Mouse (Mus musculus) kidney, adult 2 months (tissue): ENCODE measurements around the gene Fzd9.

Source experiments
- CTCF ChIP-seq: fragments of 200-500 bp; conservative IDR thresholded peaks from 2 replicates; pipeline ENCODE4 v1.5.1; 2011; ENCODE audit warnings: low read depth, mild to moderate bottlenecking, control low read depth, low read length, moderate library complexity, mixed read lengths; ENCODE audit not compliant: insufficient read depth, insufficient read length
- POLR2A ChIP-seq: fragments of 200-500 bp; IDR thresholded peaks from one replicate; pipeline ENCODE4 v1.6.1; 2011; ENCODE audit warnings: low read depth, low read length, control low read depth

GRCm38 (mm10) chr5:135290703-135291102 is 39.7 kb upstream of the Fzd9 start:
- TF ChIP-seq CTCF (no peak), POLR2A (no peak)
